Mouse (Mus musculus): Measurements from ENCODE around the gene Slc15a5. TPM values are rescaled to one million over a fixed set of nuclear protein-coding genes. Genes with fewer than 3 reads are reported as not detected.
A peak's percentile ranks its signal among the peaks of the same experiment; 100 is the strongest.
"Not testable (repeated sequence)": the region's sequence is repeated elsewhere in the genome, so short reads cannot be mapped to it uniquely, and the experiment has no call there.

The Slc15a5 gene
- polyA plus RNA-seq, 1 experiment from 2014 or later, result not detected

GRCm38 (mm10) chr6:138099646-138100045, 19.9 kb upstream of the Slc15a5 start:
- no peaks in the 10 kb centered on the region for H3K27me3 ChIP-seq (ENCODE audit: insufficient read depth, low read length)
- TF ChIP-seq EP300 (IDR thresholded peaks at IDR 0.05; ENCODE audit: low read depth), result no peak
- TF ChIP-seq CTCF (IDR thresholded peaks at IDR 0.05; ENCODE audit: low read depth), result no peak
- 60% methylated on average over 3 of the region's 3 CpGs for WGBS (ENCODE audit: insufficient replicate concordance)
- no peaks in the 10 kb centered on the region for H3K4me1 ChIP-seq (ENCODE audit: insufficient read depth)
- H3K9me3 ChIP-seq (ENCODE audit: low read length), result no peaks in the 10 kb centered on the region
- no peak for DNase-seq
- no peak overlapping the region for H3K4me3 ChIP-seq (ENCODE audit: low read depth, low read length)
- no peaks in the 10 kb centered on the region for H3K36me3 ChIP-seq (replicated peaks; ENCODE audit: insufficient read depth, low read length)
- ATAC-seq, result peak; percentile 83
- H3K4me2 ChIP-seq (ENCODE audit: low read depth, low read length), result no peak overlapping the region
- H3K9ac ChIP-seq (replicated peaks), result no peak overlapping the region
- H3K27ac ChIP-seq (ENCODE audit: low read depth), result no peak overlapping the region

- DNase-seq, result no peak
- H3K27me3 ChIP-seq (ENCODE audit: insufficient read depth, low read length), result no peaks in the 10 kb centered on the region
- no peak overlapping the region for H3K27ac ChIP-seq (ENCODE audit: low read depth)
- WGBS (ENCODE audit: insufficient replicate concordance), result 54% methylated on average over 3 of the region's 3 CpGs
- H3K4me3 ChIP-seq (ENCODE audit: low read depth, low read length), result no peak overlapping the region
- H3K4me1 ChIP-seq (ENCODE audit: insufficient read depth), result no peaks in the 10 kb centered on the region
- no peak overlapping the region for H3K4me2 ChIP-seq (ENCODE audit: low read depth, low read length)
- no peak for TF ChIP-seq EP300 (IDR thresholded peaks at IDR 0.05; ENCODE audit: low read depth)
- TF ChIP-seq CTCF (IDR thresholded peaks at IDR 0.05; ENCODE audit: low read depth), result no peak
- no peak for ATAC-seq
- no peaks in the 10 kb centered on the region for H3K36me3 ChIP-seq (replicated peaks; ENCODE audit: insufficient read depth, low read length)
- H3K9me3 ChIP-seq (ENCODE audit: low read length), result no peaks in the 10 kb centered on the region
- H3K9ac ChIP-seq (replicated peaks), result no peak overlapping the region
These were observed 15.3 kb upstream of the Slc15a5 start for GRCm38 (mm10) chr6:138095060-138095459.

GRCm38 (mm10) chr6:138092432-138092831, 12.7 kb upstream of the Slc15a5 start:
- ATAC-seq, result no peak

GRCm38 (mm10) chr6:138089084-138089483, 9.4 kb upstream of the Slc15a5 start:
- H3K9ac ChIP-seq (replicated peaks), result no peak overlapping the region
- DNase-seq (no peak), ATAC-seq (no peak)
- 50% methylated on average over 8 of the region's 8 CpGs for WGBS (ENCODE audit: insufficient replicate concordance)
- no peaks in the 10 kb centered on the region for H3K27me3 ChIP-seq (ENCODE audit: insufficient read depth, low read length)
- no peak overlapping the region for H3K4me2 ChIP-seq (ENCODE audit: low read depth, low read length)
- TF ChIP-seq CTCF (IDR thresholded peaks at IDR 0.05; ENCODE audit: low read depth), result no peak
- TF ChIP-seq EP300 (IDR thresholded peaks at IDR 0.05; ENCODE audit: low read depth), result no peak
- H3K27ac ChIP-seq (ENCODE audit: low read depth), result no peak overlapping the region
- H3K4me1 ChIP-seq (ENCODE audit: insufficient read depth), result no peaks in the 10 kb centered on the region
- H3K9me3 ChIP-seq (ENCODE audit: low read length), result no peaks in the 10 kb centered on the region
- H3K4me3 ChIP-seq (ENCODE audit: low read depth, low read length), result no peak overlapping the region
- no peaks in the 10 kb centered on the region for H3K36me3 ChIP-seq (replicated peaks; ENCODE audit: insufficient read depth, low read length)

More at GRCm38 (mm10) chr6:138092432-138092831, 12.7 kb upstream of the Slc15a5 start:
- WGBS (ENCODE audit: insufficient replicate concordance), result 88% methylated on average over 7 of the region's 7 CpGs
- no peaks in the 10 kb centered on the region for H3K36me3 ChIP-seq (replicated peaks; ENCODE audit: insufficient read depth, low read length)
- no peak overlapping the region for H3K4me3 ChIP-seq (ENCODE audit: low read depth, low read length)
- H3K4me1 ChIP-seq (ENCODE audit: insufficient read depth), result no peaks in the 10 kb centered on the region
- no peak overlapping the region for H3K9ac ChIP-seq (replicated peaks)
- H3K9me3 ChIP-seq (ENCODE audit: low read length), result no peaks in the 10 kb centered on the region
- no peak for DNase-seq
- H3K27me3 ChIP-seq (ENCODE audit: insufficient read depth, low read length), result no peaks in the 10 kb centered on the region
- H3K27ac ChIP-seq (ENCODE audit: low read depth), result no peak overlapping the region
- H3K4me2 ChIP-seq (ENCODE audit: low read depth, low read length), result no peak overlapping the region
- TF ChIP-seq EP300 (IDR thresholded peaks at IDR 0.05; ENCODE audit: low read depth) (no peak), CTCF (IDR thresholded peaks at IDR 0.05; ENCODE audit: low read depth) (no peak)

GRCm38 (mm10) chr6:138086421-138086820, 6.7 kb upstream of the Slc15a5 start:
- H3K36me3 ChIP-seq (replicated peaks; ENCODE audit: insufficient read depth, low read length); H3K27me3 ChIP-seq (ENCODE audit: insufficient read depth, low read length); H3K4me3 ChIP-seq (ENCODE audit: low read depth, low read length); H3K9me3 ChIP-seq (ENCODE audit: low read length); H3K9ac ChIP-seq (replicated peaks); ATAC-seq; H3K4me2 ChIP-seq (ENCODE audit: low read depth, low read length); DNase-seq; H3K27ac ChIP-seq (ENCODE audit: low read depth); H3K4me1 ChIP-seq (ENCODE audit: insufficient read depth): not testable (repeated sequence)

GRCm38 (mm10) chr6:138080778-138081549, 1.2 kb upstream of the Slc15a5 start:
- Histone ChIP-seq H3K36me3 (replicated peaks; ENCODE audit: insufficient read depth, low read length) (no peaks in the 10 kb centered on the region), H3K27ac (ENCODE audit: low read depth) (no peak overlapping the region), H3K4me3 (ENCODE audit: low read depth, low read length) (no peak overlapping the region), H3K4me2 (ENCODE audit: low read depth, low read length) (no peak overlapping the region), H3K9ac (replicated peaks) (no peak overlapping the region), H3K27me3 (ENCODE audit: insufficient read depth, low read length) (no peaks in the 10 kb centered on the region), H3K9me3 (ENCODE audit: low read length) (no peaks in the 10 kb centered on the region), H3K4me1 (ENCODE audit: insufficient read depth) (peaks cover 6% of the 10 kb centered on the region; the same call in 1 of the 2 replicates)
- peak; percentile 50; the same call in 1 of the 2 replicates for ATAC-seq
- WGBS (ENCODE audit: insufficient replicate concordance), result 78% methylated on average over 6 of the region's 6 CpGs
- TF ChIP-seq CTCF (IDR thresholded peaks at IDR 0.05; ENCODE audit: low read depth) (no peak), EP300 (IDR thresholded peaks at IDR 0.05; ENCODE audit: low read depth) (no peak)
- DNase-seq, result no peak

All from liver, postnatal 0 days (tissue).